Mouse (Mus musculus): ENCODE measurements around the gene Cisd1.

Gene Cisd1

GRCm38 (mm10) chr10:71327386-71327785 lies 17.4 kb downstream of the Cisd1 start:
- no peak for DNase-seq (ENCODE audit: low read depth, low spot score)

DNA sequence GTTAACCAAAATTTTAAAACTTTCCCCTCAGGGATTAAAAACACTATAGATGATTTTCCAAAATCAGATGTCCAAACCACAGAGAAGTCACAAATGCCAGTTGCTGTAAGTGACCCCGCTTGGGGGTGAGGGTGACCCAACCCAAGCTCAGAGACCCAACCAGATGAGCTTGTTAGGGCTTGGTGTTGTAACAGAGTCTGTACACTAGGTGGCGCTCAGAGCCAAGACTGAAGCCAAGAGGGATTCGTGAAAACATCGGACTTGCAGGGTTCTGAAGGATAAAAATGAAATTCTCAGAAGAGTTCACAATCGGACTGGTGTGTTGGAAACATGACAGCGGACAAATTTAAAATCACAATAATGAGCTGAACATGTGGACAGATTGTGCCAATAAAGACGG lies 18.0 kb downstream of the Cisd1 start:
- peak; percentile 88 for DNase-seq (ENCODE audit: low read depth, low spot score)

DNA sequence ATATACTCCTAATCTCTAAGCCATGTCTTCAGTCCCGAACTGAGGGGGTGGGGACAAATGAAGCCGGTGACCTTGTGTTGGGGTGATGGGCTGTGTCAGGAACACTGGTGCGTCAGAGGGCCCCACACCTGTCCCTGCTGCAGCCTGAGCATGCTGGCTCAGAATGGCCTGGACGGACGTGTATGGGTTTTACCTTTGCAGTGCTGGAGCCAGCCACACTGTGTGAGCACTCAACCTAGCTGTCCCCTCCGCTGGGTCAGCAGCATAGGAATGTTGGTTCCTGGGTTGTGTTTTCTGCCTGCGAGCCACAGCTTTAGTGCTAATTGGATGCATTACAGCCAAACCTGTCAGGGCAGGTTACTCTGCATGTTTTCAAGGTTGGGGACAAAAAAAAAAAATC lies 18.6 kb downstream of the Cisd1 start:
- DNase-seq (ENCODE audit: low read depth, low spot score) = no peak

GRCm38 (mm10) chr10:71323669-71324068 lies 21.1 kb downstream of the Cisd1 start:
- DNase-seq (ENCODE audit: low read depth, low spot score) = no peak

- peak; percentile 53 for DNase-seq (ENCODE audit: low read depth, low spot score)
These were observed 28.3 kb downstream of the Cisd1 start for GRCm38 (mm10) chr10:71316497-71316896.

DNA sequence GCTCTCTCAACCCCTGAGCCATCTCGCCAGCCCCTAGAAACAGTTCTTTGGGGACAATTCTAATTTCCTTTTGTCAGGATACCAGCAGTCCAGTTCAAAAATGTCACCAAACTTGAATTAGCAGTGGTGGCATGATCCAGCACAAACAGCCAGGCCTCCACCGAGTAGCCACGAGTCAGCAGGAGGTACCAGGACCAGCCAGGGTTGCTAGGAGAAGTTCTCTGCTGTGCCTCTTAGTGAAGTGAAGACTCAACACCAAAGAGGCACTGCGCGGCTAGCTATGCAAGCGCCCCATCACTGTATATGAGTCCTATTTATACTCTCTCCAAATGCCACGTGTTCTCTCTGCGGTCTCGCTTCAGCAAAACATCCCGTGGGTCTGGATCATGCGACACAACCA lies 28.7 kb downstream of the Cisd1 start:
- DNase-seq (ENCODE audit: low read depth, low spot score) = no peak

- DNase-seq (ENCODE audit: low read depth, low spot score) = no peak
These were observed 30.2 kb downstream of the Cisd1 start for GRCm38 (mm10) chr10:71314596-71314995.

GRCm38 (mm10) chr10:71310288-71310687 lies 34.5 kb downstream of the Cisd1 start:
- DNase-seq (ENCODE audit: low read depth, low spot score) = no peak

- no peak for DNase-seq (ENCODE audit: low read depth, low spot score)
These were observed 36.6 kb downstream of the Cisd1 start for GRCm38 (mm10) chr10:71308199-71308598.

- no peak for DNase-seq (ENCODE audit: low read depth, low spot score)
These were observed 38.0 kb downstream of the Cisd1 start for GRCm38 (mm10) chr10:71306759-71307158.

- DNase-seq (ENCODE audit: low read depth, low spot score) = peak; percentile 75
These were observed 38.6 kb downstream of the Cisd1 start for GRCm38 (mm10) chr10:71306190-71306589.

DNA sequence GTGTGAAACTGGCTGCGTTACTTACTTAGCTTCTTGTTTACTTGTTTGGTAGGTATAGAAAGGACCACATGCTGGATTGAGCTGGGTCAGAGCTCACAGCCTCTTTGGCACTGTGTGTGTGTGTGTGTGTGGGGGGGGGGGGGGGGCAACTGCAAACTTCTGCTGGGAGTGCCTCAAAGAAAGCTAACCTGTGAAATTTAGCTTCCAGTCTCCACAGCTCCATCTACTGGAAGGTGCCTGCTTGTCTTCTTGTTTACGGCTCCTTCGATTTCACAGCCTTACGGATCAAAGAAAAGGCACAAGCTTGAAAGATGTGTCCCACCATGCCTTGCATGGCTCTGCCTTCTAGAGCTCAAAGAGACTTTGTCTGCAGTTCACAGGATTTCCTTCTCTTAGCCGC lies 42.3 kb downstream of the Cisd1 start:
- peak; percentile 80 for DNase-seq (ENCODE audit: low read depth, low spot score)

DNA sequence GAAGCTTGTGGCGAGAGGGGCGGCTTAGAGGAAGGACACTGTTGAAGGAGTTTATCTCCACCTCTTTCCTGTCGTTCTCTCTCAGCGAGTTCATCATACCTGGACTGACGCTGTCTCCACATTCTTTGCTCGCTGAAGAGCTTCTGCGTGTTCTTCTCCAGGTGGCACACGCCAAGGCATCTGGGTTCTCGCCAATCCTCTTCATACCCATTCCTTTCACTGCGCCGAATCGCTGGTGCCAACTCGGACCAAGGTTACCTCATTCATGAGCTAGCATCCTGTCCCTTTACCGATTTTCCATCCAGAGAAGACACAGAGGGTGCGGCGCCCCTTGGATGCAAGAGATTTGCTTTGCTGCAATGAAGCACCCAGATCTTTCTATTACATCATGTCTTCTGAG lies 44.6 kb downstream of the Cisd1 start:
- peak; percentile 73 for DNase-seq (ENCODE audit: low read depth, low spot score)

DNA sequence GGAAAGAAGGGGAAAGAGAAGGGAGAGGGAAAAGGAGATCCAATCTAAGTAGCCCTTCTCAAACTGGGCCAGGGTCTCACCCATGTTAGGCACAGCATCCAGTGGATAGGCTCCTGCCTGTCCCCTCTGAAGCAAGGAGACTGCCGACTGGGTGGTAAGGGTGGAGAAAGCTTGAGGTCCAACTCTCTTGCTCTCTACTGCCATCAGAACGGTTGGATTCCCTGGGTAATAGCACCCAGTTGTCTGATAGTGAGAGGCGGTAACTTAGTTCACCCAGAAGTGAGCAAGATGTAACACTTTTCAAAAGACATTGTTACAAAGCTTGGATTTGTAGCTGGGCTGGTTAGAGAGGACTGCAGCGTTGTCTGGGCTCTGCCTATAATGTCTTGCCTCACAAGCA lies 51.5 kb downstream of the Cisd1 start:
- no peak for DNase-seq (ENCODE audit: low read depth, low spot score)

GRCm38 (mm10) chr10:71292254-71292653 lies 52.5 kb downstream of the Cisd1 start:
- no peak for DNase-seq (ENCODE audit: low read depth, low spot score)

GRCm38 (mm10) chr10:71291801-71292200 lies 53.0 kb downstream of the Cisd1 start:
- no peak for DNase-seq (ENCODE audit: low read depth, low spot score)

- DNase-seq (ENCODE audit: low read depth, low spot score) = no peak
These were observed 53.5 kb downstream of the Cisd1 start for GRCm38 (mm10) chr10:71291179-71291661.

DNA sequence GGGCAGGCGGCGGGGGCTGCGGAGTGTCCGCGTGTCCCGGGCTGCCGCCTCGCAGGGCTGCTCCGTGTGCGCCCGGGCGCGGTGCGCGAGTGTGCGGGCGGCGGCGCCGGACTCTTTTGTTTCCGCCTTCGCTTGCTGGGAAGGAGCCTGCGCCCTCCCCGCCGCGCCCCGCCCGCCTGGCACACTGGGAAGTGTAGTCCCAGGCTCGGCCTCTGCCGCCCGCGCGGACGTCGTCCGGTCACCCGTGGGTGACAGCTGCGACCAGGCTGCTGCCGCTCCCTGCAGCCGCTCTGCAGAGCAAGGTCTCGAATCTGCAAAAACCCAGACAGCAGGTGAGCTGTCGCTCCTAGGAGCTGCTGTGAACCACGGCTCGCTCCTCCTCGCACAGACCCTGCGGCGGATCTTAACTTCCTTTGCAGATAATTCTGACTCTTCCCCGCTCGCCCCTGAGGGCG lies 59.6 kb downstream of the Cisd1 start, which contains the start of gene Ube2d1:
Gene Ube2d1 (minus strand): TSS at position 137 of the 455 bp plus-strand sequence.
- DNase-seq (ENCODE audit: low read depth, low spot score) = peak; percentile 96

DNA sequence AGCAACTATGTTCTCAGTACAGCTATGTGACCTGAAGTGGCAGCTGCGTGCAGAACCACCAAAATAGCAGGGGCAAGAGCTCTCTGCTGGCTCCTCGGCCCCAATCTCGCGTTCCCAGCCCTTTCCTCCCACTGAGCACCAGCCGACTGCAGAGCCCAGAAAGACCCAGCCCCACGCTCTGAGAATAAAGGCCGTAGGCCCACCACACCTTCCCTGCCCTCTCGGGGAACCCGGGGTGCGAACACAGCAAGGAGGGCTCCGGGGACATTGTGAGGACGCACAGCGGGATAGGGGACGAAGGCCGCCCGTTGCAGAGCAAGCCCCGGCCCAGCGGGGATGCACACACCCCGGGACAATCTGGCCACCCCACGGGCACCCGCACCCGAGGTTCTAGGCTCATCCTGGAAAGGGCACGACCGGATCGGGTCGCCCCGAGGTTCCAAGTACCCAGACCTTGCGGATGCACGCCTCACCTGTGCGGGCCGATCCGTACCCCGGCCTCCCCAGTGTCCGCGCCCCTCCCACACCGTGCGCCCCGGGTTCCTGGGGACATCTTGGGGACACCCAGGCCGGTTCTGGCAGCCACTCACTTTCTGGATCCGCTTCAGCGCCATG lies 60.1 kb downstream of the Cisd1 start:
- peak; percentile 68 for DNase-seq (ENCODE audit: low read depth, low spot score)

GRCm38 (mm10) chr10:71284131-71284510 lies 60.6 kb downstream of the Cisd1 start:
- DNase-seq (ENCODE audit: low read depth, low spot score) = no peak
